Mouse (Mus musculus) heart, embryonic 10.5 days (tissue): Measurements from ENCODE around the gene Mrps18b. TPM values are rescaled to one million over a fixed set of nuclear protein-coding genes. Genes with fewer than 3 reads are reported as not detected.

Experiments
- DNase-seq: peaks from one replicate; pipeline ENCODE4 v3.0.0-alpha.2; 2017; ENCODE audit warnings: low spot score
- H3K27ac ChIP-seq: fragments of 300-500 bp; sonication (generic); 2 replicates; pipeline ENCODE4 v1.5.1; 2016; ENCODE audit warnings: mild to moderate bottlenecking
- H3K27me3 ChIP-seq: fragments of 300-500 bp; sonication (generic); 2 replicates; pipeline ENCODE4 v1.6.1; 2016; ENCODE audit warnings: mild to moderate bottlenecking; ENCODE audit not compliant: poor library complexity, insufficient read depth, severe bottlenecking
- H3K36me3 ChIP-seq: fragments of 300-500 bp; sonication (generic); 2 replicates; pipeline ENCODE4 v1.6.1; 2016; ENCODE audit warnings: mild to moderate bottlenecking, moderate library complexity
- H3K4me1 ChIP-seq: fragments of 300-500 bp; sonication (generic); 2 replicates; pipeline ENCODE4 v1.6.1; 2016; ENCODE audit warnings: mild to moderate bottlenecking
- H3K4me3 ChIP-seq: fragments of 300-500 bp; sonication (generic); 2 replicates; pipeline ENCODE4 v1.5.1; 2016; ENCODE audit warnings: mild to moderate bottlenecking, moderate library complexity
- H3K9me3 ChIP-seq: fragments of 300-500 bp; sonication (generic); 2 replicates; pipeline ENCODE4 v1.6.1; 2016; ENCODE audit warnings: mild to moderate bottlenecking, moderate library complexity
- WGBS: fragments of 180-500 bp; shearing (Covaris S2); methylation state at CpG from one replicate; pipeline ENCODE4 v1.1.7; 2016; 5-methylcytosine and 5-hydroxymethylcytosine counted together
- polyA plus RNA-seq: library from polyadenylated mRNA; unstranded; fragments of >200 nt; fragmentation: Nextera tagmentation; extraction: Ambion mirVana; gene quantifications from 2 replicates; pipeline ENCODE4 v1.2.1, GENCODE M21; 2016

Mrps18b gene
- polyA plus RNA-seq, 1 experiment from 2014 or later: 111 TPM

DNA sequence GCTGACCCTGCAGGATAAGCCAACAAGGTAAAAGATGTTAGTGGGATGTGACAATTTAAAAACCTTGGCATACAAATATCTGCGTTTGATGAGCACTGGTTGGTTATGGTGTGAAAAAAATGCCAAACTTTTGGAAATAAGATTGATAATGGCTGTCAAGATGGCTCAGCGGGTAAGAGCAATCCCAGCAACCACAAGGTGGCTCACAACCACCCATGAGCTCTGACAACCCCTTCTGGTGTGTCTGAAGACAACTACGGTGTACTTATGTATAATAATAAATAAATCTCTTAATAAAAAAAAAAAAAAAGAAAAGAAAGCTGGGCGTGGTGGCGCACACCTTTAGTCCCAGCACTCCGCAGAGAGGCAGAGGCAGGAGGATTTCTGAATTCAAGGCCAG, 1.2 kb downstream of the Mrps18b start:
- Histone ChIP-seq H3K27ac (no peak overlapping the region), H3K4me3 (peak overlapping the region; percentile 80), H3K4me1 (peaks cover 18% of the 10 kb centered on the region), H3K27me3 (no peaks in the 10 kb centered on the region), H3K36me3 (peaks cover 42% of the 10 kb centered on the region), H3K9me3 (no peaks in the 10 kb centered on the region)
- 84% methylated on average over 6 of the region's 6 CpGs for WGBS
- DNase-seq: no peak

DNA sequence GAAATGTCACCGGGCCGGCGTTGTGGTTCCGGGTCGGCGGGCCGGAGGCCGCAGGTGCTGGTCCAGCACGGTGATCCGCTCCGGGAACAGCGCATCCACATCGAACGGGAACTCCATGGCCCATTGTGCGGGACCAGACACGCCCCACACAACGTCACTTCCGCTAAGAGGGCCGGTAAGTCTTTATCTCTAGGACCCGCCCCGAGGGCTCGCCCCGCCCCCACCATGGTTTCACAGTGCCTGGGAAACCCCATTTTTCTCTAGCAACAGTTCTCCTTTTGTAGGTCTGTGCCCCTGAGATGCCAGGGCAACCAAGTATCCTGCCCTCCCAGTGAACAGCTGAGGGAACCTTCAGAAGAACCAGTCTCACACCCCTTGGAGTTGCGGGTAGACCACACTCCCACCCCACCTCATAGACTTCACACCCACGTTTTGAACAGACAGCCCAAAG, 6.2 kb downstream of the Mrps18b start, which contains the start of gene Atat1:
Gene Atat1 (minus strand): TSS at position 157 of the 451 bp plus-strand sequence.
- Histone ChIP-seq H3K27ac (peak within 1 kb of the TSS; percentile 93), H3K4me1 (peaks cover 21% of the 10 kb centered on the region), H3K4me3 (peak within 1 kb of the TSS; percentile 88), H3K9me3 (no peaks in the 10 kb centered on the region), H3K27me3 (no peaks in the 10 kb centered on the region), H3K36me3 (peaks cover 65% of the 10 kb centered on the region)
- peak; percentile 98 for DNase-seq
- WGBS: 3% methylated on average over 25 of the region's 25 CpGs

DNA sequence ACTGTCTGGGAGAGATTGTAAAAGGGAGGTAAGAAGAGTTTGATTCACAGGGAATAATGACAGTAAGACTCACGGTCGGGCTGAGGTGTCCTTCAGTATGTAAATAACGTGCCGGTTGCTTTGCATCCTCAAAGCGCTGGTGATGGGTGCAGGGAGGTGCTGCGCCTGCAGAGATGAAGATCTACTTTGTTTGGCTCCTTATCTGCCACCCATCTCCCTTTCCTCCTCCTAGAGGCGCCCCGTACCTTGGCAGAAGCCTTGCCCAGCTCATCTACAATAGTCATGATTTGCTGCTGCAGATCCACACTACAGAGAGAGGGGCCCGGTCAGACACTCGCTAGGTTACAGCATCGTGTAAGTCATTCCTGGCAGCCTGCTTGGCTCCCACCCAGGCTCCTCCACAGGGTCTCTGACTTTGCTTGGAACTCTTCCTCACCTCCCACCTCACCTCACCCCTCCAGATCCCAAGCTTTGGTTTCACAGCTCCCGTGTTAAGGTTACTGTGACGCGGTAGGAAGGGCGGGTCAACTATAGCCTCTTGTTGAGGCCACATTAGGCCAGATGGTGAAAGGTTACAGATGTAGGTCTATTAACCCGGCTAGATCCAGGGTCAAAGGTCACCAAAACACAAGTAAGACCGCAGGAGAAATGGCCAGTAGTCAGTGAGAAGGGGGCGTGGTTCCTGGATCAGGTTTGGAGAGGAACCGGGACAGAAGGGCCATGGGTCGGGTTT, 6.8 kb downstream of the Mrps18b start:
- Histone ChIP-seq H3K36me3 (peaks cover 67% of the 10 kb centered on the region), H3K9me3 (no peaks in the 10 kb centered on the region), H3K4me3 (peak overlapping the region; percentile 88), H3K27me3 (no peaks in the 10 kb centered on the region), H3K27ac (peak overlapping the region; percentile 93), H3K4me1 (peaks cover 18% of the 10 kb centered on the region)
- WGBS: 24% methylated on average over 20 of the region's 20 CpGs
- no peak for DNase-seq

DNA sequence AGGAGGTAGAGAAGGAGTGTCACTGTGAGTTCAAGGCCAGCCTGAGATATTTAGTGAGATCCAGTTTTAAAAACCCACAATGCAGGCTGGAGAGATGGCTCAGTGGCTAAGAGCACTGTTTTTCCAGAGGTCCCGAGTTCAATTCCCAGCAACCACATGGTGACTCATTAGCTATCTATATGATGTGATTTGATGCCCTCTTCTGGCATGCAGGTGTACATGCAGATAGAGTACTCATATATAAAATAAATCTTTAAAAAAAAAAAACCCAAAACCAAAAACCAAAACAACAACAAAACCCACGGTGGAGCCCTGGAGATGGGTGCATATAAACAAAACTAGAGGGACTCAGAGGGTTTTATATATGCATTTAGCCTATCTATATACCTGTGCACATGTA, 8.6 kb downstream of the Mrps18b start:
- no peak overlapping the region for H3K27ac ChIP-seq
- 86% methylated on average over 2 of the region's 2 CpGs for WGBS
- no peaks in the 10 kb centered on the region for H3K9me3 ChIP-seq
- H3K36me3 ChIP-seq: peaks cover 65% of the 10 kb centered on the region
- no peak for DNase-seq
- H3K27me3 ChIP-seq: no peaks in the 10 kb centered on the region
- no peak overlapping the region for H3K4me3 ChIP-seq
- H3K4me1 ChIP-seq: peaks cover 18% of the 10 kb centered on the region

DNA sequence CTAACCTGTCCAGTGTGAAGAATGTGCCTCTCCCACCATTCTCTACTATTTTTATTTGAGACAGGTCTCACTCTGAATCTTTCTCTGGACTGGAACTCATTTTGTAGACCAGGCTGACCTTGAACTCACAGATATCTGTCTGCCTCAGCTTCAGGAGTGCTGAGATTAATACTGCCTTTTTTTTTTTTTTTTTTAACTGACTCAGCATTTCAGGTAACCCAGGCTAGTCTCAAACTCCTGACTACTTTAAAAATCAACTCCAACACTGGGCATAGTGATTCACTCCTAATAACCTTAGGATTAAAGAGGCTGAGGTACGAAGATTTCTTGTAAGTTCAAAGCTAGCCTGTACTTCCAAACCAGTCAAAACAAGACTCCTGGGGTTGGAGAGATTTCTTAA, 10.6 kb downstream of the Mrps18b start:
- 91% methylated on average over 1 of the region's 1 CpGs for WGBS
- Histone ChIP-seq H3K36me3 (peaks cover 64% of the 10 kb centered on the region), H3K4me1 (peaks cover 18% of the 10 kb centered on the region), H3K9me3 (no peaks in the 10 kb centered on the region), H3K27ac (no peak overlapping the region), H3K27me3 (no peaks in the 10 kb centered on the region), H3K4me3 (no peak overlapping the region)
- no peak for DNase-seq

DNA sequence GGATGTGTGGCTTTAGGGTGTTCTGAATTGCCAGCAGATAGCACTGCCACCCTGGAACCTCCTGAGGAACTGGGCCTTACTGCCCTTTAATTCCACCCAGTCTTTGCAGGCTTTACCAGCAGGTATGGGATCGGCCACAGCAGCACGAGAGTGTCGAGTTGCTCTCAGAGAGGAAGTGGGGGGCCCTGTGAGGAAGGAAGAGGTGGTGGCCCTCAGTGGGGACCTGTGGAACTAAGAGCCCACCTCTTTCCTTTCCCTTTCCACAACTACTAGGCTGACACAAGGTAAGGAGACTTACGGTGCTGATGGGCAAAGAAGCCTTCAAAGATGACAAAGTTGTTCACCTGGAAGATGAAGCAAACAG, 12.2 kb downstream of the Mrps18b start:
- 77% methylated on average over 4 of the region's 4 CpGs for WGBS
- H3K4me3 ChIP-seq: no peak overlapping the region
- no peak for DNase-seq
- H3K27ac ChIP-seq: no peak overlapping the region
- H3K9me3 ChIP-seq: no peaks in the 10 kb centered on the region
- H3K36me3 ChIP-seq: peaks cover 80% of the 10 kb centered on the region
- H3K27me3 ChIP-seq: no peaks in the 10 kb centered on the region
- peaks cover 8% of the 10 kb centered on the region for H3K4me1 ChIP-seq

DNA sequence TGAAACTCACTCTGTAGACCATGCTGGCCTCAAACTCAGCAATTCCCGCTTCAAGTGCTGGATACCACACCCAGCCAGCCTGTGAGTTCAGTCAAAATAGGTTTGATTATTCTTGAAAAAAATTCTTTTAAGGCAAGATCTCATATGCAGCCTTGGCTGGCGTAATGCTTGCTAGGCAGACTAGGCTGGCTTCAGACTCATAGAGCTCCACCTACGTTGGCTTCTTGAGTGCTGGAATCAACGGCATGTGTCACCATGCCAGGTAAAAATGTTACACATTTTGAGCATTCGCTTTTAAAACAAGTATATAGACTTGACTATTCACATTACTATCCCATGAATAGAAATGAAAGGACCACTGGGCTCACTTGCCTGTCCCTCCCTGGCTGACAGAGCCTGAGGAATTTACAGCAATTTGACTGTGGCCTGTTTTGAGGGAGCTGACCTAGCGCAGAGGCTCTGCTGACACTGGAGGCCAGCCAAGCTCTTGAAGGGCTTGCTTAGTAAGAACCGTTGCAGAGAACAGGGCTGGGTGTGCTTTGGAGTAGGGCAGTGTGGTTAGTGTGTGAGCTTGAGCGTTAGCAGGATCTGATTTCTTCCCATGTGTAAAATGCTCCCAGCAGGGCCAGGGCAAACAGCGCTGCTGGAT, 12.7 kb downstream of the Mrps18b start:
- DNase-seq: no peak
- Histone ChIP-seq H3K36me3 (peaks cover 80% of the 10 kb centered on the region), H3K4me3 (no peak overlapping the region), H3K27ac (no peak overlapping the region), H3K9me3 (no peaks in the 10 kb centered on the region), H3K27me3 (no peaks in the 10 kb centered on the region), H3K4me1 (peaks cover 3% of the 10 kb centered on the region; the same call in 1 of the 2 replicates)
- 85% methylated on average over 9 of the region's 9 CpGs for WGBS

DNA sequence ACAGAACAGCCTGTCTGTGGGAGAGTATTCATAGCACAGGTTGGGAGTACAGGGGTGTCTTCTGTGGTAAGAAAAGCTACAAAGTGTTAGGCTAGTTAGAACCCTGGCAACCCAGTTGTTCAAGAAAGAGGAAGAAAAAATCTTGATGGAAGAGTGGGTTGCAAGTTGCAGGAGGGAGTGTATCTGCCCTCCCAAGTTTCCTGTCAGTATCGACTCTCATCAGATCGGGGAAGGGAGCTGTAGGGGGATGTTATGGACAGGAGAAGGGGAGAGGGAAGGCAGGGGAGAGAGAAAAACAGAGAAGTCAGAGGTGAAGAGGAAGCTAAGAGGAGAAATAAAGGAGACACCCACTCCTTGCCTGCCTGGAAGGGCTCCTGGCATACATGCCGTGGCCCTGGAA, 15.6 kb downstream of the Mrps18b start:
- H3K27ac ChIP-seq: no peak overlapping the region

DNA sequence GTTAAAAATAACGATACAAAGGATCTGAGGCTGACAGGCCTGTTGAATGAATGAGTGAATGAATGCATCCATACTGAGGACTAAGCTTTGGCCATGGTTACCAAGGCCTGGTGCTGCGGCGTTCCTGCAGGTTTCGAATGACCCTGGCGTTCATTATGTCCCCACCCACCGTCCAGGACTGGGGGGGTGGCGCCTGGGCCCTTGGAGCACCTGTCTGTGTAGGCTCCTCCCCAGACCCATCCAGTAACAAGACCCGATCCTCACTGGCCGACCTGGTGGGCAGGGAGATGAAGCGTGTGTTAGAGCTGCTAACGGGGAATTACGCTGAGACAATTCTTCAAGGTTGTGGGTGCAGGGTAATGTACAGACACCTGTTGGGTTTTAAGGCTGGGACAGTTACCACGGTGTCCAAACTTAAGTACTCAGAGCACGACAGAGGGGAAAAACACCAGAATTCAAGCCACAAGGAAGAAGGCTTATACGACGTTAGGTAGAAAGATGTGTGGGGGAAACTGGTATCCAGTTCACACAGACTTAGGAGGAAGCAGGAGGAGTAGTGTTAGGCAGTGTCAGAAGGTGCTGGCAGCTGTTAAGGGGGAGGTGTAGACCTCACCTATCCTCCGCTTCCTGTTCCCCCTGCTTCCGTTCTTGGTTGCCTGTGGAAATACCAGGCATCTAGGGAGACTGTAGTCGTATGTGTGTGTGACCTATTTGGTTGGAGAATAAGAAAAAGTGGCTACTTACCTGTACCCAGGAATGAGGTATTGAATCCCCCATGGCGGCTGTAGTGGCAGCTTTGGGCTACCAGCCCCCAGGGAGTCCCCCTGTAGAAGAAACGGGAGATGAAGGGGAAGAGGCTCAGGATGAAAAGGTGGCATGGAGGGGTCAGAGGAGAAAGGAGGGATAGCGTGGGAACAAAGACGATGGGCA, 18.3 kb downstream of the Mrps18b start:
- H3K36me3 ChIP-seq: peaks cover 57% of the 10 kb centered on the region

More for the DNA sequence above, 15.6 kb downstream of the Mrps18b start:
- Histone ChIP-seq H3K4me3 (no peak overlapping the region), H3K36me3 (peaks cover 57% of the 10 kb centered on the region), H3K4me1 (peaks cover 17% of the 10 kb centered on the region), H3K27me3 (no peaks in the 10 kb centered on the region), H3K9me3 (no peaks in the 10 kb centered on the region)
- WGBS: 69% methylated on average over 3 of the region's 3 CpGs
- no peak for DNase-seq

DNA sequence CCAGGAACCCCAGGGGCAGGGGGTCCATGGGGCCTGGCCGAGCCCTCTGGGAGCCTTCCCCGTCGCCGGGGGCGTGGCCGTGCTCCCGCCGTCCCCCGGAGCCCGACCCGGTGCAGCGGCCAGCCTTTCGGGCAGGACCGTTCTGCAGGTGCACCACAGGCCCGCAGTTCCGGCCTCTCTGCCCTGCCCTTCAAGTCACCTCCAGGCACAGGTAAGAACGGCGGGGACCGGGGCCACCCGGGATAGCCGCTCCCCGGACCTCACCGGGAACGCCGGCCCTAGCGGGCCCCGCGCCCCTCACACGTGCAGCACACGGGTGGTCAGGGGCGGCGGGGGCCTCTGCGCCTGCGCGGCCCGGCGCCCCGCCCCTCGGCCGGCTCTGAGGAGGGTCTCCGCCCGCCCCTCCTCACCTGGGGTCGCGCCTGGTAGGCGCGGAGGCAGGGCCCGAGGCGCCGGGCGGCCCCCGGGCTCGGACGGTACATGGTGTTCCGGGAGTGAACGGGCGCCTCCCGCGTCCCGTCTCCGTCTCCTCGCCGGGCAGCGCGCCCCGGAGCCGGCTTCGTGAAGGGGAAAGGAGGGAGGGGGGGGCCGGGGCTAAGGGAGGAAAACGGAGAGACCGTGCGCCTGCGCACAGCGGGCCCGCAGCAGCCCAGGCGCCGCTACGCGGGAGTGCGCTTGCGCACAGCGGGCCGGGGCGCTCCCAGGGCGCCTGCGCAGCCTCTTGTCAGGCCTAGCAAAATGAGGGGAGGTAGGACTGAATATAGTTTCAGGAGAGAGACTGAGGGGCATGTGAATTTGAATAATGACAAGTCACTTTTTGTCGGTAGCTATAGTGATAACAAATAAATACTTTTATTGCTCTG, 19.2 kb downstream of the Mrps18b start, which contains the start of gene 2310061I04Rik:
Gene 2310061I04Rik (minus strand): TSS at position 651 of the 863 bp plus-strand sequence.
- DNase-seq: peak; percentile 93
- WGBS: under 1% methylated on average over 67 of the region's 86 CpGs
- H3K4me1 ChIP-seq: peaks cover 18% of the 10 kb centered on the region
- peaks cover 62% of the 10 kb centered on the region for H3K36me3 ChIP-seq
- no peaks in the 10 kb centered on the region for H3K9me3 ChIP-seq
- H3K4me3 ChIP-seq: peak within 1 kb of the TSS; percentile 75
- H3K27me3 ChIP-seq: no peaks in the 10 kb centered on the region
- H3K27ac ChIP-seq: peak within 1 kb of the TSS; percentile 98

More for the DNA sequence above, 18.3 kb downstream of the Mrps18b start:
- peak; percentile 83 for DNase-seq
- H3K27me3 ChIP-seq: no peaks in the 10 kb centered on the region
- peak overlapping the region; percentile 75 for H3K4me3 ChIP-seq
- peaks cover 18% of the 10 kb centered on the region for H3K4me1 ChIP-seq
- H3K9me3 ChIP-seq: no peaks in the 10 kb centered on the region
- peak overlapping the region; percentile 98 for H3K27ac ChIP-seq
- 40% methylated on average over 23 of the region's 23 CpGs for WGBS

DNA sequence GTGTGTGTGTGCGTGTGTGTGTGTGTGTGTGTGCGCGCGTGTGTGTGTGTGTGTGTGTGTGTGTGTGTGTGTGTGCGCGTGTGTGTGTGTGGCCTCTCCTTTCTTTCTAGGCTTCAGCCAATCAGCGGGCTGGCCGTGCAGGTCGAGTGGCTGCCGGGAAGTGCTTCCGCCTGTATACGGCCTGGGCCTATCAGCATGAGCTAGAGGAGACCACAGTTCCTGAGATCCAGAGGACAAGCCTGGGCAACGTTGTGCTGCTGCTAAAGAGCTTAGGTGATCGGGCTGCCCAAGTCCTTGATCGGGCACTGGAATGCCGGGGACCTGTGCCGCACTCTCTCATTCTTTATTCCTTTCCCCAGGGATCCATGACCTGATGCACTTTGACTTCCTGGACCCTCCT, 28.5 kb downstream of the Mrps18b start:
- Histone ChIP-seq H3K9me3 (no peaks in the 10 kb centered on the region), H3K27ac (no peak overlapping the region), H3K27me3 (no peaks in the 10 kb centered on the region), H3K36me3 (peaks cover 99% of the 10 kb centered on the region), H3K4me1 (no peaks in the 10 kb centered on the region), H3K4me3 (no peak overlapping the region)
- 87% methylated on average over 14 of the region's 17 CpGs for WGBS
- DNase-seq: no peak

DNA sequence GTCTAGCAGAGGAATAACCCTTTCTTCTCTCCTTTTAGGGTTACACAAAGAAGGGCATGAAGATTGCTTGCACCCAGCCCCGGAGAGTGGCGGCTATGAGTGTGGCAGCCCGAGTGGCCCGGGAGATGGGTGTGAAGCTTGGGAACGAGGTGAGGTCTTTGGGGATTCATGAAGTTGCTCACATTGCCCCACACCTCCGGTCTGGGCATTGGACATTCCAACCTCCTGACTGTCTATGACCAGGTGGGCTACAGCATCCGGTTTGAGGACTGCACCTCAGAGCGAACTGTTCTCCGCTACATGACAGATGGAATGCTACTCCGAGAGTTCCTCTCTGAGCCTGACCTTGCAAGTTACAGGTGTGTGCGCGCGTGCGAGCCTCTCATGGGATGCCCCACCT, 32.4 kb downstream of the Mrps18b start:
- H3K27ac ChIP-seq: no peak overlapping the region
- H3K36me3 ChIP-seq: peaks cover 74% of the 10 kb centered on the region
- no peaks in the 10 kb centered on the region for H3K9me3 ChIP-seq
- DNase-seq: no peak
- H3K4me1 ChIP-seq: peaks cover 12% of the 10 kb centered on the region
- no peaks in the 10 kb centered on the region for H3K27me3 ChIP-seq
- 94% methylated on average over 14 of the region's 14 CpGs for WGBS
- no peak overlapping the region for H3K4me3 ChIP-seq
